Mouse (Mus musculus): ENCODE data around the gene Grid1.

The Grid1 gene

DNA sequence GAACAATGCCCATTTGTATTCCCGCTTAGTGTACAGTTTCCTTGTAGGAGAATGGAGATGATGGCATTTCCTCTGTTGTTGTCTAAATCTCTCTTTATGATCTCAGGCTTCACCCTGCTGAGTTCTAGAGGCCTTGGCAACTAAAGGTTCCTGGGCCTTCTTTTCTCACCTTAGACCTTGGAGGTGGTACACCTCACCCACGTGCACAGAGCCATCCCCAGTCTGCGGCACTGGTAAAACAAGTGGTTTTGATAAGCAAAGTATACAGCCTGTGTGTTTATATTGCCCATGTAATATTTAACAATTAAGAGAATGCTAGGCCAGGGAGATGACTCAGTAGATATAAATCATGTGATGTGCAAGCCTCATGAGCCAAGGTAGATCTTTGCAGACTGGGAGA lies 718.9 kb downstream of the Grid1 start:
- DNase-seq, result no peak

DNA sequence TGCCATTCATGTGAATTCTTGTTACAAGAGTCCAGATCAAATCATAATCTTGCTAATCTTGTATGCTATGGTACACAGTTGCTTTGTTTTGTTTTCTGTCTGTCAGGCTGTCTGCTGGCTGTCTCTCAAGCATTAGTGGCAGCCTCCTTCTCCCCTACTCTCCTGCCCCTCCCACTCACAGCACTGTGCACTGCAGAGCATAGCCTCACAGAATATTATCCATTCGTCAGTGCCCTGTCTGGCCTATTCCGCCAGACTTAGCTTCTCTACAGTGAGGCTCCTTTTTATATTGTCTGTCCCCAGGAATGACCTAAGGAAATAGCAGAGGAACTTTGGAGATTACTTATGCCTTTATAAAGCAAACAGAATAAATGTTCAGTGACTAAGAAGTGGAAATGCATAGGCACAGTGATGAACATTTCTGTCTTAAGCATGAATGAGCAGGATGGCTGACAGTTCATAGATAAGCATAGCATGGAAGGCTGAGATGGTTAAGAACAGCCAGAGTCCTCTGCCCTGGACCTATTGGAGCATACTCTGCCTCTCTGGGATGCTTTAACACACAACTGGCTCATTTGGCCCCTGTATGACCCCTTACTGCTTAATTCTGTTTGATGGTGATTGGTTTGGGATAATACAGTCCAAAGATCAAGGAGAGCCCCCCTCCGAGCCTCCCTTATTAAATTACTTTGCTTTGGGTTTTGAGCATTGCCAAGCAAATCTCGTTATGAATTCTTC lies 721.5 kb downstream of the Grid1 start:
- DNase-seq, result no peak

DNA sequence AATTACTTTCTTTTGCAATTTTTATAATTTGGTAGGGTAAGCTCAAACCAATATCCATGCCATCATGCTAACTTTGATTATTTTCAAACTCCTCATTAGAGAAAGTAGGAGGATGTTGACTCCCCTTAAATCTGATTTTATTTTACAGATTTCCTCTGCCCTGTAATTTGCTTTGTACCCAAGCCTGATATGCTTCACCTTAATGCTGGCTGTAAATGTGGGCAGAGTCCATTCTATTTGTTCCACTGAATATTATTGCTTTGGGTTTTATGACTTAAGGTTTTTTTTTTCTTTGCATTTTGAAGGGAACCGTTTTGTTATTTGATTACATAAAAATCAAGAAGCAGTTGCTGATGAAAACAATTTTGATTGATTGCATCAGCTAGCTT lies 722.1 kb downstream of the Grid1 start:
- DNase-seq, result no peak

DNA sequence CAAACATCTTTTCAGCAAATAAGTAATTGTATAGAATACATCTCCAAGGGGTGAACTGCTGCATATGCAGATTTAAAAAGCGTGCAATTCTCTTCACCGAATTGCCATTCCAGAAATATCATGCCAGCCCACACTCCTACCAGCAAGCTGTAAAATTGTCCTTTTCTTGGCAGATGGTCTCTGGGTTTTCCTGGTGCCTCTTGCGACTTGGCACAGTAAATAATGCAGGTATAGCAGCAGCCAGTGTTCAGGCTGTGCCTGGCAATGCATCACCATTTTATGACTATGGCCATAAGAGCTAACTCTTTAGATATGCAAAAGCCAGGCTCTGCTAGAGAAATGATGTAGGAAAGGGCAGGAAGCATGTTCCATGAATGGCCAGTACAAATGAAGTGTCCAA lies 734.4 kb downstream of the Grid1 start:
- no peak for DNase-seq

DNA sequence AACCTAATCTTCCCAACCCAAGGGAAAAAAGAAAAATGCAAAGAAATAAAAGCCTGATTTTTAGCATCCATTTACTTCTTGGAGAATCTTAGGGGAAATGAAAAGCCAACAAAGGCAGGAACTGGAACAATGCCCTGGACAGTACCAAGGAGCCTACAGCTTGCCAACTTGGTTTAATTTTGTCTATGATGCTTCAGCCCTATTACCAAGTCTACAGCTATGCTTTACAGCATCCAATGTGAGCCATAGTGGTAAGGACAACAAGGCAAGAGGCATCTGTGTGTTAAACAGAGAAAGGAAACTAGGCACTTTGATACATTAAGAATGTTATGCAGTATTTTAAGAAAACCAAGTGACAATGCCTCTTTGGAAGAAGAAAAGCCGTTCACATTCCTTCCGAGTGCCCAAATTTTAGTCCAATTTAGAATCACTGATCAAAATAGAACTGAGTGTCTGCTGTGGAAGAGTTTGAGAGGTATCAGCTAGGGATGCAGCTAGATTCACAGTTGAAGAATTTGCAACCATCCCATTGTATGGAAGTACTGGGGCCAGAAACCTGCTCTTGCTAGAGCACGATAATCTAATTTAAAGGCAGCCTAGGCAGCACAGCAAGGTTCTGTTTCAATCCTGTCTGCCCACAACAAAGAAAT lies 741.5 kb downstream of the Grid1 start:
- no peak for DNase-seq

DNA sequence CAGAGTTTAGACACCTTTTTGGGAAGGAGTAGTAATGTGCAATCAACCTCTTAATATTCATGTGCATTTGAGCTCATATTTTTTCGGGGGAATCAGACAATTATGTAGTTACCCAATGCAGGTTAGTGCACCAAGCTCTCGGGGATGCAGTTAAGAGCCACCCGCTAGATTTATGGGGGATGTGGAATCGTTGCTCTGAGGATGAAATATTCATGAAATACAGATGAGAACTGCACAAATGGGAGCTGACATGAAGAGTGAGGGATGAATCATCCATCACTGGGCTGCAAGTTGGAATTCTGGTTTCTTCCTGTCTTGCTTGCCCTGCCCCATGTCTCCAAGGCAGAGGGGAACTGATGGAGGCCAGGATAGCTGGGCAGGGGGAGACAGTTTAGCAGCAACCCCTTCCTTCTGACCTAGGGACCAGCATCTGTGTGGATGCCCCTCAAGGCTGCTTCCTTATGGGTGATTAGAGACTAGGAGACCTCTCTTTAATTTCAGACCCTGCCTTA lies 753.1 kb downstream of the Grid1 start:
- no peak for DNase-seq

DNA sequence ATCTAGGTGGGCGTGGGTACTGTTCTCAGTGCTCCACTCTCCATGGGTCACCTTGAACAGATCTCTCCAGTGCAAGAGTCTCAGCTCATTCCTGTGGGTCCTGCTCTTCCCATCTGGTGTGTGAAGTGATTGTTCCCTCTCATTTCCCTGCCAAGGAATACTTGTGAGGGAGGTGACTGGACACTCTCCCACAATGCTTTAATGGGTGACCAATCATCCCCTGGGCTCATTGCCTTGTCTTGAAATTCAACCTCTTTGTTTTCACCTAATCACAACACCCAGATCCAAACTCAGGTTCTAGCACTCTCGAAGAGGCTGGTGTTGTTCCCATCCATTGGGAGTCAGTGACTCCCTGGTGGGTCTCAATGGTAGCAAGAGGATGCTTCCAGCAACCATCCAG lies 754.6 kb downstream of the Grid1 start:
- DNase-seq, result no peak

DNA sequence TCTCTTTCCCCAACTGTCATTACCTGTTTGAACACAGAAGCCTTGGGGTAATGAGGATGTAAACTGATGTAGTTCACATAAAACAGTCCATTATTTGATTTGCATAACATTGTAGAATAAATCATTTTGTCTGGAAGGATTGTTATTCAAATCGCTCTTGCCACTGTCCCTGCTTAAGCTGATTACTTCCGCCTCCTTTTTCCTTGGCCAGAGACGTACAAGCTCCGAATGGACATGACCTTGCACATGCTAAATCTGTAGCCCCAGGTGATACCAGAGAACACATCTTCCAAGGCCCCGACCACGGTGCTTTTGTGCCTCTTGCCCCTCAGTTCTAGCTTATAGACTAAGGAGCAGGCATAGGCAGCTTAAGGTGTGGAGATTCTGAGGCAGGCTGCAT lies 755.4 kb downstream of the Grid1 start:
- no peak for DNase-seq

DNA sequence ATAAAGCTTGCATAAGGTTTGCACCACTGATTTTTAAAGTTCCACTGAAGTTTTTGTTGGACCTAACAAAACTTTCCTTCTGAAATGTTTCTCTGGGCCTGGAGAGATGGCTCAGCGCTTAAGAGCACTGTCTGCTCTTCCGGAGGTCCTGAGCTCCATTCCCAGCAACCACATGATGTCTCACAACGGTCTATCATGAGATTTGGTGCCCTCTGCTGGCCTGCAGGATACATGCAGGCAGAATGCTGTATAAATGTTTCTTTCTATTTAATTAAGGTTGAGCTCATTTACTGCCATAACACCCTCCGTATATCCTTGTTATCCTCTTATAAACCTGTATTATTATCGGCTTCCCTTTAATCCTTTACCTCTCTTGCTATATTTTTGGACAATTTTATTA lies 805.8 kb downstream of the Grid1 start:
- DNase-seq, result no peak

All from cerebellum, adult 11 months (tissue).